Mouse (Mus musculus): Measurements from ENCODE around the gene Ccdc84. TPM values are rescaled to one million over a fixed set of nuclear protein-coding genes. Genes with fewer than 3 reads are reported as not detected.

Ccdc84 gene
- polyA plus RNA-seq, 1 experiment from 2014 or later: 33.3 TPM

GRCm38 (mm10) chr9:44361190-44361917 lies 57.0 kb downstream of the Ccdc84 start, which contains the start of gene Vps11:
TSS of gene Vps11 (minus strand) at chr9:44361670.
- peak within 1 kb of the TSS; percentile 87 for H3K4me2 ChIP-seq (ENCODE audit: low read length)
- peak within 1 kb of the TSS; percentile 58 for H3K27ac ChIP-seq (replicated peaks; ENCODE audit: low read depth, low read length)
- H3K27me3 ChIP-seq (ENCODE audit: control insufficient read depth, insufficient read depth, low read length): no peaks in the 10 kb centered on the region
- WGBS: under 1% methylated on average over 44 of the region's 44 CpGs
- DNase-seq: peak; percentile 98
- H3K9ac ChIP-seq (replicated peaks; ENCODE audit: low read length): peak within 1 kb of the TSS; percentile 79
- peaks cover 7% of the 10 kb centered on the region for H3K4me1 ChIP-seq (ENCODE audit: control insufficient read depth, insufficient read depth, low read length)
- peak within 1 kb of the TSS; percentile 90 for H3K4me3 ChIP-seq (replicated peaks; ENCODE audit: low read depth, low read length)
- H3K9me3 ChIP-seq (ENCODE audit: control insufficient read depth, low read length): no peaks in the 10 kb centered on the region
- peaks cover 27% of the 10 kb centered on the region for H3K36me3 ChIP-seq (ENCODE audit: control insufficient read depth, insufficient read depth, low read length)
- peak; percentile 91 for ATAC-seq (ENCODE audit: low FRiP score, low TSS enrichment)

Small RNA genes lying within 50 kb of the gene (microRNA-seq; reads per million reads assigned to microRNA genes)
- gene Mir7085: not detected

Other genes starting within 250 kb of the Ccdc84 start
- gene Cbl, start 184.5 kb downstream of the Ccdc84 start, polyA plus RNA-seq (2014; fragmentation: Nextera tagmentation; extraction: Ambion mirVana): 20.1 and 27.6 TPM in 2 replicates
- gene Ccdc153, start 177.9 kb downstream of the Ccdc84 start, polyA plus RNA-seq (2014; fragmentation: Nextera tagmentation; extraction: Ambion mirVana): not detected in 2 replicates
- 0.49 and 0.57 TPM in 2 replicates for gene Pdzd3, start 167.1 kb downstream of the Ccdc84 start, polyA plus RNA-seq (2014; fragmentation: Nextera tagmentation; extraction: Ambion mirVana)
- gene Nlrx1, start 150.0 kb downstream of the Ccdc84 start, polyA plus RNA-seq (2014; fragmentation: Nextera tagmentation; extraction: Ambion mirVana): 3.7 and 3.9 TPM in 2 replicates
- 18.9 and 20.1 TPM in 2 replicates for gene Abcg4, start 130.0 kb downstream of the Ccdc84 start, polyA plus RNA-seq (2014; fragmentation: Nextera tagmentation; extraction: Ambion mirVana)
- 15.9 and 24.7 TPM in 2 replicates for gene Hinfp, start 112.9 kb downstream of the Ccdc84 start, polyA plus RNA-seq (2014; fragmentation: Nextera tagmentation; extraction: Ambion mirVana)
- 25.2 and 25.5 TPM in 2 replicates for gene C2cd2l, start 98.3 kb downstream of the Ccdc84 start, polyA plus RNA-seq (2014; fragmentation: Nextera tagmentation; extraction: Ambion mirVana)
- 37.0 and 40.5 TPM in 2 replicates for gene Dpagt1, start 92.5 kb downstream of the Ccdc84 start, polyA plus RNA-seq (2014; fragmentation: Nextera tagmentation; extraction: Ambion mirVana)
- 98.1 and 128 TPM in 2 replicates for gene H2afx, start 83.9 kb downstream of the Ccdc84 start, polyA plus RNA-seq (2014; fragmentation: Nextera tagmentation; extraction: Ambion mirVana)
- gene Hmbs, start 74.3 kb downstream of the Ccdc84 start, polyA plus RNA-seq (2014; fragmentation: Nextera tagmentation; extraction: Ambion mirVana): 53.5 and 64.7 TPM in 2 replicates
- gene Vps11, start 56.9 kb downstream of the Ccdc84 start, polyA plus RNA-seq (2014; fragmentation: Nextera tagmentation; extraction: Ambion mirVana): 34.4 and 36.7 TPM in 2 replicates
- gene Hyou1, start 39.1 kb downstream of the Ccdc84 start, polyA plus RNA-seq (2014; fragmentation: Nextera tagmentation; extraction: Ambion mirVana): 18.2 and 27.1 TPM in 2 replicates
- gene Slc37a4, start 21.7 kb downstream of the Ccdc84 start, polyA plus RNA-seq (2014; fragmentation: Nextera tagmentation; extraction: Ambion mirVana): 42.9 and 46.8 TPM in 2 replicates
- gene Rps25, start 11.4 kb downstream of the Ccdc84 start, polyA plus RNA-seq (2014; fragmentation: Nextera tagmentation; extraction: Ambion mirVana): 1,282 and 1,427 TPM in 2 replicates
- 329 and 359 TPM in 2 replicates for gene Trappc4, start 11.0 kb downstream of the Ccdc84 start, polyA plus RNA-seq (2014; fragmentation: Nextera tagmentation; extraction: Ambion mirVana)
- gene Foxr1, start 22.6 kb upstream of the Ccdc84 start, polyA plus RNA-seq (2014; fragmentation: Nextera tagmentation; extraction: Ambion mirVana): not detected in 2 replicates
- not detected in 2 replicates for gene Upk2, start 36.4 kb upstream of the Ccdc84 start, polyA plus RNA-seq (2014; fragmentation: Nextera tagmentation; extraction: Ambion mirVana)
- gene Bcl9l, start 64.3 kb upstream of the Ccdc84 start, polyA plus RNA-seq (2014; fragmentation: Nextera tagmentation; extraction: Ambion mirVana): 12.6 and 14.9 TPM in 2 replicates
- 0.11 TPM in 1 of 2 replicates, not detected in the other for gene Cxcr5, start 143.3 kb upstream of the Ccdc84 start, polyA plus RNA-seq (2014; fragmentation: Nextera tagmentation; extraction: Ambion mirVana)
- gene Ddx6, start 186.3 kb upstream of the Ccdc84 start, polyA plus RNA-seq (2014; fragmentation: Nextera tagmentation; extraction: Ambion mirVana): 26.4 and 51.8 TPM in 2 replicates

All from midbrain, embryonic 14.5 days (tissue).